Mouse (Mus musculus) ES-E14 (cell line): ENCODE results near the gene Apoa2.

ENCODE experiments used
- CHD2 ChIP-seq: IDR thresholded peaks from 2 replicates; pipeline ENCODE4 v1.6.1; 2014; ENCODE audit warnings: mild to moderate bottlenecking, low read depth, low read length, inconsistent platforms
- MAFK ChIP-seq: IDR thresholded peaks from 2 replicates; pipeline ENCODE4 v1.6.1; 2014; ENCODE audit warnings: mild to moderate bottlenecking, low read depth, low read length, inconsistent platforms; ENCODE audit not compliant: insufficient read depth
- ZNF384 ChIP-seq: IDR thresholded peaks from 2 replicates; pipeline ENCODE4 v1.6.1; 2012; ENCODE audit warnings: low read depth, low read length, inconsistent platforms

DNA sequence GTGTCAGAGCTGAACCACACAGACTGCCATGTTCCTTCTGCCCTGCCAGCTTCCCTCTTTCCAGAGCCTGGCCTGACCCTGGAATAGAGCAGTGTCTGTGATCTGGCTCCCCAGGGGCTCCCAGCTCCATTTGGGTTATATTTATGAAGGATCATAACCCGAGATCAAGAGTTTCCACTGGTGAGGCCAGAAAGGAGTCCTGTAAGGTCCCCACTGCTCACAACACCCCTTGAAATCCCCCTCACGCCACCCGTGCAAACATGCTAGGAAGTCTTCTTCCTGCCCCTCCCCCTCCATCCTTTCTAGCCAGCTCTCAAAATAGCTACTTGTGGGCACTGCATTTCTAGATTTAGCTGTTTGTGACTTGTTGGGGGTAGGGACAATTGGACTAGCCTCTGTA, 41.2 kb upstream of the Apoa2 start:
- TF ChIP-seq CHD2 (no peak), MAFK (no peak), ZNF384 (no peak)
